Mouse (Mus musculus): ENCODE measurements at regions not wholly inside any gene's neighbourhood (a gene's known extent, or its start where the extent isn't known, plus 50 kb on each side); places are given as distances from the start of the nearest gene placed in this dataset.

DNA sequence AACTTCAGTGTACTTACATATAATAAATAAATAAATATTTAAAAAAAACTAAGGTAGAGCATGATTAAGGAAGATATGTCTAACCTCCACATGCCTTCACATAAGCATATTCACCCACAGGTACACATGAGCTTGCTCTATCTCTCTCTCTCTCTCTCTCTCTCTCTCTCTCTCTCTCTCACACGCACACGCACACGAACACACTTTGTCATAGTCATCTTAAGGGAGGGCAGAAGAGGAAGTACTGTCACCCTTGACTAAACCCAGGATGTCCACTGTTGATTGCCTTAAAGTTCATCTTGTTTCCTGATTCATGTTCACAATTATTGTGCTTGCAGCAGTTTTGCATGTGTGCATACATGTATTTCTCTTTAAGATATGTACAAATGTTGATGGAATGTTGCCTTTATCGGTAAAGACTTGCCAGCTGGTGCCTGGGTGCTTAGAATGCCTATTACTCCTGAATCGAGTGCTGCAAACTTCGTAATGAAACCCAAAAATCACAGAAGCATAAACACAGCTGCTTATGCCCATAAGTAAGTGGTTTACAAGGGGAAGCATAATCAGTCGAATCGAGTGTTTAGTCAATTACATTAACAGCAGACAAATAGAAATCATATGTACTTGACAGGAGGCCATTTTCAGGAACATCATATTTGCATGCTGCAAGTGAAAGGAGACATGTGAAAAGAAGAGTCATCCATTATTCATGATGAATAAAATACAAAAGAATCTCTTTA, 84.3 kb downstream of the Tmem168 start:
- Histone ChIP-seq H3K4me3 (no peak overlapping the region), H3K27ac (no peak overlapping the region)
- intact Hi-C loops (cut with DNase I) = no loop called here
- TF ChIP-seq CTCF (IDR thresholded peaks at IDR 0.05) = no peak
- no peak for DNase-seq (ENCODE audit: extremely low spot score in 1 of 2, low spot score in 2 of 2)

DNA sequence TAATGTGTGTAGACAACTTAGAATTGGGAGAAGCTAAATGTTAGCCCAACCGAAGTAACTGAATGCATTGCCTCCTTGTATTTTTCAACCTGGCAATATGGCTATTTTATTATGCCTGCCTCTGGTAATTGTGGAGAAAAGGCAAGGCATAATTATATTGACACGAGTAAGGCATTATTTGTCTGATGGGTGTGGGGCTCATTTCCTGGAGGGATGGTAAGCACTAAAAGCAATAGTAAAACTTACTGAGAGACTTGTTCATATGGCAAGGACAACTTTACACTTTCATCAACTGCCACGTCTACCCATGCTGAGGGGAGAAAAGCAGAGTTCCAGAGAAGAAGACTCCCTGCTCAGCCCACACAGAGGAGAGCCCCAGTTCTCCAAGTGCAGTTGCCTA, 93.8 kb downstream of the Tmem168 start:
- intact Hi-C loops (cut with DNase I) = no loop called here
- no peak for DNase-seq (ENCODE audit: extremely low spot score in 1 of 2, low spot score in 2 of 2)

DNA sequence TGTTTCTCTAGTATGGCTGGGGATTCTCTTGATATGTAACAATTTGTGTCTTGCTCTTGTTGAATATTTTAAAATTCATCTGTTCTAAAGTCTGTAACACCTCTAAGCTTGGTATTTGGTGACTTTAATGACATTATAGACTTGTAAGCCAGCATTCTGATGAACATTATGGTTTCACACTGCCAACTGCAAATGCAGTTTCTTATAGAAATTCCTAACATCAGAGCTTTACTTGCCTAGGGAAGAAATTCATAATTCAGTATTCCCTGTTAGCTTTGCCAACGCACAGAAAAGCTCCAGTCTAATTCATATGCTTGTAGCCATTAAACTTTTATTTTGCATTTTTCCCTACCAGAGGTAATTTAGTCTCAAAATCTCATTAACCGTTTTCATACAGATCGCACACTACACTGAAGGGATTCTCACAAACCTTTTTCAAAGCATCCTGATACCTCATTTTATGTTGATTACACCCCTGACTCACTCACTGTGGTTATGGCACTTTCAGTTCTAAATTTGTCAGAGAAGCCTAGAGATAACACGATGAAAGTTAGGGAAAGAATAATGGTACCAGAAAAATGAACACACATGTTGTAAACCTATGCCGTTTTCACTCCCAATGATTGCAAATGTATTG, 131.3 kb downstream of the Tmem168 start:
- H3K4me3 ChIP-seq = no peak overlapping the region
- intact Hi-C loops (cut with DNase I) = loop anchor here (2.0 kb wide), 1 partner anchor 60 kb away; no protein-coding TSS in a partner anchor
- no peak for DNase-seq (ENCODE audit: extremely low spot score in 1 of 2, low spot score in 2 of 2)
- TF ChIP-seq CTCF (IDR thresholded peaks at IDR 0.05) = no peak
- H3K27ac ChIP-seq = peak overlapping the region; percentile 30; the same call in 1 of the 2 replicates

More for the DNA sequence above, 93.8 kb downstream of the Tmem168 start:
- Histone ChIP-seq H3K27ac (no peak overlapping the region), H3K4me3 (no peak overlapping the region)
- TF ChIP-seq CTCF (IDR thresholded peaks at IDR 0.05) = no peak

DNA sequence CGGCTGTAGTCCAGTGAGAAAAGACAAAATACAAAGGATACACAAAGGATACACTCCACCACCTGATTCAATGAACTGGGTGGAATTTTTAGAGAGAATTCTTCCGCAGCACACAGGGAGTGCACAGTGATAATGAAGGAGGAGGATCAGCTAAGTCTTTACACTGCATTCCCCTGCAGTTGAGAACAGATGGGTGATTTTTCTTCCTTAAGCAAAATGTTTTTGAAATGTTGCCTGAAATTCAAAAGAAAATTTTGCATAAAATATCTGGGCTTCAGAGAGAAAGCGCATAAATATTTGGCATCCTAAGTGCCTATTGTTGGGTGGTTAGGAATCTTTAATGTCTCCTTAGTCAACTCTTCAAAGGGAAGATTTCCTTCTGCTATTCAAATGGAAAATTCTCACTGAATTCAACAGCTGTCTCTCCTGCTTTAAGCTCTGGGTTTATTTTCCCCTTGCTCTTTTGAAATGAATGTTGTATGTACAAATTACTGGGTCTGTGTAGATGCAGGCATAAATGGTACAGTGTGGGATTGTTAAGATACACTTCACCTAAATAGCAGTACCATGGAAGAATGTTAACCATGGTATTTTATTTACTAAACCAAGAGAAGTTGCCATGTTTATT, 158.6 kb downstream of the Tmem168 start:
- DNase-seq (ENCODE audit: extremely low spot score in 1 of 2, low spot score in 2 of 2) = no peak
- no peak for TF ChIP-seq CTCF (IDR thresholded peaks at IDR 0.05)
- intact Hi-C loops (cut with DNase I) = loop anchor here (5.0 kb wide), 2 partner anchors 152 to 158 kb away; partner anchors contain the start of gene Tmem168
- H3K27ac ChIP-seq = peak overlapping the region; percentile 66; the same call in 1 of the 2 replicates
- no peak overlapping the region for H3K4me3 ChIP-seq

DNA sequence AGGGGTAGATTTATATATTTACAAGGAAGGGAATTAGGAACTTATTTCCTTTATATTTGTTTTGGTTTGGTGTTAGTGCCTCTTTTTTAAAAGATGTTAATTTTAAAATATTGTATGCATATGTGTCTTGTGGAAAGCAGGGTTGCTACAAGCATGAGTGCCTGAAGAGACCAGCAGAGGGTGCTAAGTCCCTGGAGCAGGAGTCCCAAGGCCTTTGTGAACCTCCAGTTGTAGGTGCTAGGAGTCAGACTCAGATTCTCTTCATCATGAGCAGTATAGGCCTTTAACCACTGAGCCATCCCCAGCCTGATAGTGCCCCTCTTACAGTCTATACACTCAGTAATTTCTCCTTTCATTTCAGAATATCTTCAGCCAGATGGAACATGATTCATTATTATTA, 189.0 kb upstream of the Vwde start:
- intact Hi-C loops (cut with DNase I) = loop anchor here (5.0 kb wide), 2 partner anchors 794 to 1089 kb away; no protein-coding TSS in a partner anchor
- H3K4me3 ChIP-seq = no peak overlapping the region
- TF ChIP-seq CTCF (IDR thresholded peaks at IDR 0.05) = peak; percentile 61
- DNase-seq (ENCODE audit: extremely low spot score in 1 of 2, low spot score in 2 of 2) = peak in 1 of 2 experiments; percentile 14
- H3K27ac ChIP-seq = no peak overlapping the region

DNA sequence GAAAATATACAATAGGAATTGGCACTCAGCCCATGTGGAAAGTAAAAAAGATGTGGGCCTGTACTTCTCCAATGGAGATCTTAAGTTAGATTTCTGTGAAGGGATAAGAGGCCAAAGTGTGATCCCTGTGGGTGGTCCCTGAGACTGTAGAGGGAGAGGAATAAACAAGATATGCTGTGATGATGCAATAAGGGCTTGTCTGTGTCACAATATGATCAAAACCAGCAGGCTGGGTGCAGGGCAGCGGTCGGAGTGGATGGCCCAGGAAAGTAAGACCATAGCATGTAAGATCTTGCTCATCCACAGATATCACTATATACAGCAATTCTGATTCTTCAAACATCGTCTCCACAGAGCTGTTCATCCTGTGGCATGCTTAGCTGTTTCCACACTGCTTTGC, 188.3 kb upstream of the Vwde start:
- DNase-seq (ENCODE audit: extremely low spot score in 1 of 2, low spot score in 2 of 2) = no peak
- Histone ChIP-seq H3K4me3 (no peak overlapping the region), H3K27ac (no peak overlapping the region)
- intact Hi-C loops (cut with DNase I) = loop anchor here (5.0 kb wide), 2 partner anchors 794 to 1089 kb away; no protein-coding TSS in a partner anchor
- no peak for TF ChIP-seq CTCF (IDR thresholded peaks at IDR 0.05)

DNA sequence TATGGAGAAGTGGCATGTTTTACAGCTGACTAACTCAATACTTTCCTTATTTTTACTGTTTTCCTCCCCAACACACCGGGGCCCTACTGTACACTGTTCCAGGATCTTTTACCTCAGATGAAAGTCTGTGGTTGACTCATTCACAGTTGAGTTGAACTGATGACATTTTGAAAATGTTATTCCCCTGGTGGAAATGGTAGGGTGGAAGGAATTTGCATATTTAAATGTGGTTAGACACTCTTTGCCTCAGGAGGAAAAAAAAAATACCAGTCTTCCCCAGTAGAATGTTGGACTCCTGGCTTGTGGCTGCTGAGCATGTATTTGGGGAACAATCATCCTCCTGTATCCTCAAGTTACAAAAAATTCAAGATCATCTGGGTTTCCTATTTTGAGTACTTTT, 159.7 kb upstream of the Vwde start:
- TF ChIP-seq CTCF (IDR thresholded peaks at IDR 0.05) = no peak
- no peak for DNase-seq (ENCODE audit: extremely low spot score in 1 of 2, low spot score in 2 of 2)
- intact Hi-C loops (cut with DNase I) = no loop called here

DNA sequence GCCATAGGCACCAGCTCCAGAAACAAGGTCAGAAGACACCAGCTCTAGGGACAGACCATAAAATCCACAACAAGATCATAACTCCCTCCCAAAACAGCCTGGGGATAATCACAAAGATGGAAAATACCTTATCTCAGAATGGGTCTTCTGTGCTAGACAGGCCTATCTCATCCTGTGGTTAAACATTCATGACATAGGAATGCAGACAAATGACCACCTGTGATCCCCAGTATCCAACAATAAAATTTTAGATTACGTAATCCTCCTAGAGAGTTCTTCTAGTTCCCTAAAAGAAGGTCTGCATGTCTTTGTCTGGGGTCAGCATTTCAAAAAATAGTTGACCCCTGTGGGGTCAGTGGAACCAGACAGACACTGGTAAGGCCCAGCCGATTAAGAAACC, 158.4 kb upstream of the Vwde start:
- intact Hi-C loops (cut with DNase I) = no loop called here
- no peak for TF ChIP-seq CTCF (IDR thresholded peaks at IDR 0.05)
- no peak overlapping the region for H3K4me3 ChIP-seq
- no peak overlapping the region for H3K27ac ChIP-seq
- no peak for DNase-seq (ENCODE audit: extremely low spot score in 1 of 2, low spot score in 2 of 2)

More for the DNA sequence above, 159.7 kb upstream of the Vwde start:
- Histone ChIP-seq H3K4me3 (no peak overlapping the region), H3K27ac (no peak overlapping the region)

DNA sequence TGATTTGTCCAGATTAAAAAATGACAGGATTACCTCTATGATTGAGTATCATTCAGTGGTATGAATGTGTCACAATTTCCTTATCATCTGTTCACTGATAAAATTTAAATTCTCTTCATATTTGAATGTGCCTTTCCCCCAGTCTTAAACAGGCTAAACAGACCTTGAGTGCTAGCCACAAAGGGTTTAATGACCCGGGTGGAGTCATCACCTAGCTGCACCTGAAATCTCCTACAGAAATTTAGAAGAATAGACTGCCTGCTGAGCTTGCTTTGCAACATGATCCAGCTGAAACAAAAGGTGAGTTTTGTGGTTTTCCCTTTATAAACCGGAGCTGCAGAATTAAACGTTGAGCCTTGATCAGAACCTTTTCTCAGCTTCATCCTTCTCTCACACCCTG, 156.1 kb upstream of the Vwde start:
- intact Hi-C loops (cut with DNase I) = no loop called here
- Histone ChIP-seq H3K4me3 (no peak overlapping the region), H3K27ac (no peak overlapping the region)
- TF ChIP-seq CTCF (IDR thresholded peaks at IDR 0.05) = no peak
- DNase-seq (ENCODE audit: extremely low spot score in 1 of 2, low spot score in 2 of 2) = no peak

DNA sequence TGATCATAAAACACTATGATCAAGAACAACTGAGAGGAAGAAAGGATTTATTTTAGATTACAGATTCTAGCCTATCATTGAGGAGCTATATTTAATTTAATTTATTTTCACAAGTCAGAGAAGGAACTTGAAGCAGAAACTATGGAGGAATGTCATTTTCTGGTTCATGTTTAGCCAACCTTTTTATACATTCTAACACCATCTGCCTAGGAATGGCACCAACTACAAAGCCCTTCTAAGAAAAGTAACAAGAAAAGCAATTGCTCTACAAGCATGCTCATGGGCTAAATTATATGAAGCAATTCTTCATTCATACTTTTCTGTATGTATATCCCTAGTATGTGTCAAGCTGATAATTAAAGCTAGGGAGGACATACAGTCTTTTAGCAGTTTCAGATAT, 155.0 kb upstream of the Vwde start:
- no peak overlapping the region for H3K4me3 ChIP-seq
- intact Hi-C loops (cut with DNase I) = no loop called here
- no peak for DNase-seq (ENCODE audit: extremely low spot score in 1 of 2, low spot score in 2 of 2)
- no peak overlapping the region for H3K27ac ChIP-seq
- TF ChIP-seq CTCF (IDR thresholded peaks at IDR 0.05) = no peak

DNA sequence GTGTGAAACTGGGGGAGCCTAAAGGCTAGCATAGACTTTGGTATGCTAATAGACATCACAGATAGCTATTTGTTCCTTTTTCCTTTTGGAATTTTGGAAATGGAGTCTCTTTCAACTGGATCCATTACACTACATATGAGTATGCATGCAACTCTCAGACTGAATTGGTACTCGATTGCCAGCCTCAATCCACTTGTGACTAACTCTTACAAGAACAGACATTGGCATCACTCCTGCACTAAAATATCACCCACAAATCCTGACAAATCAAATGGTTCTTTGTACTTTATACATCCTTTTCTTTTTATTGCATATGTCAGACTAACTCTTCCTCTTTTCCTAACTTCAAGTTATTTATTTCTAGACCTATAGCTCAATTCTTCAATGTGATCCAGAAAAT, 149.1 kb upstream of the Vwde start:
- no peak overlapping the region for H3K27ac ChIP-seq
- no peak overlapping the region for H3K4me3 ChIP-seq
- intact Hi-C loops (cut with DNase I) = no loop called here
- no peak for TF ChIP-seq CTCF (IDR thresholded peaks at IDR 0.05)
- DNase-seq (ENCODE audit: extremely low spot score in 1 of 2, low spot score in 2 of 2) = no peak

DNA sequence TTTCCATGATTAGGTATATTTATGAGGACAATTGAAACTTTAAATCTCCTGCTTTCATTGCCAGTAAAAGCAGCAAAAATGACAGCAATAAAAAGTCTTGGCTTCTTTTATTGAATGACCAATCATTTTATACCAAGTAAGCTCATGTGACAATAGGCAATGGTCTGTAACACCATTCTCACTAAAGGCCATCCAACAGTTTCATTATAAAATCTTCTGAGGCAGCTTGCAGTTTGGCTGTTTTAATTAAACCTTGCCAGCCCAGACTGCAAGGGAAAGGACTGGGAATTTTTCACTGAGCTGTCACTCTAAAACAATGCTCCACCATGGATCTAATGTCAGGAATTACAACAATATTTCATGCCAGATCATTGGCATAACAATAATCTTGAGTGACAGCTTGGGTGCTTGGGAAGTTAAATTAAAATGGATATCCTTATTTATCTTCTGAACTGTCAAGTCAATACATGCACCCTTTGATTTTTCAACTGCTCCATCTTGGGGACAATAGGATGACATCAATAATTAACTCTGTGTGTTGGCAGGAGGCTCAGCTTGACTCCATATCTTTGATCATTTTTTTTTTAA, 145.0 kb upstream of the Vwde start:
- Histone ChIP-seq H3K4me3 (no peak overlapping the region), H3K27ac (no peak overlapping the region)
- intact Hi-C loops (cut with DNase I) = no loop called here
- no peak for DNase-seq (ENCODE audit: extremely low spot score in 1 of 2, low spot score in 2 of 2)
- TF ChIP-seq CTCF (IDR thresholded peaks at IDR 0.05) = no peak
